Mouse (Mus musculus): ENCODE results near the gene Edf1.

- no peak for TF ChIP-seq CTCF (conservative IDR thresholded peaks at IDR 0.05; ENCODE audit: low read length)
- TF ChIP-seq POU5F1 (IDR thresholded peaks at IDR 0.05; ENCODE audit: borderline replicate concordance, low read length): no peak
Observed at GRCm38 (mm10) chr2:25536531-25536930, 21.1 kb upstream of the Edf1 start.
